Mouse (Mus musculus) embryonic fibroblast, embryonic 13.5 days (primary cell): ENCODE data around the gene Myo1b. TPM values are rescaled to one million over a fixed set of nuclear protein-coding genes. Genes with fewer than 3 reads are reported as not detected.

Experiments
- H3K27ac ChIP-seq: 2 replicates; pipeline ENCODE4 v1.5.1; 2012; ENCODE audit warnings: low read length, control low read depth, inconsistent platforms; ENCODE audit not compliant: insufficient read depth
- H3K4me1 ChIP-seq: 2 replicates; pipeline ENCODE4 v1.6.1; 2011; ENCODE audit warnings: low read length; ENCODE audit not compliant: control insufficient read depth, insufficient read depth
- H3K4me3 ChIP-seq: 2 replicates; pipeline ENCODE4 v1.5.1; 2011; ENCODE audit warnings: mild to moderate bottlenecking, control low read depth, low read length; ENCODE audit not compliant: insufficient read depth
- CTCF ChIP-seq: IDR thresholded peaks from 2 replicates; pipeline ENCODE4 v1.5.1; 2011; ENCODE audit warnings: mild to moderate bottlenecking, control low read depth, low read length, moderate library complexity, borderline replicate concordance; ENCODE audit not compliant: insufficient read depth
- POLR2A ChIP-seq: IDR thresholded peaks from 2 replicates; pipeline ENCODE4 v1.6.1; 2011; ENCODE audit warnings: low read depth, mild to moderate bottlenecking, control low read depth, low read length, moderate library complexity
- polyA plus RNA-seq: library from polyadenylated mRNA; stranded (reverse); fragments of >200 nt; gene quantifications from 2 replicates; pipeline ENCODE4 v1.2.4, GENCODE M21; 2011; ENCODE audit warnings: low read depth; ENCODE audit not compliant: missing spikeins, insufficient read length

Myo1b gene
- polyA plus RNA-seq, 1 experiment = 66.5 TPM

DNA sequence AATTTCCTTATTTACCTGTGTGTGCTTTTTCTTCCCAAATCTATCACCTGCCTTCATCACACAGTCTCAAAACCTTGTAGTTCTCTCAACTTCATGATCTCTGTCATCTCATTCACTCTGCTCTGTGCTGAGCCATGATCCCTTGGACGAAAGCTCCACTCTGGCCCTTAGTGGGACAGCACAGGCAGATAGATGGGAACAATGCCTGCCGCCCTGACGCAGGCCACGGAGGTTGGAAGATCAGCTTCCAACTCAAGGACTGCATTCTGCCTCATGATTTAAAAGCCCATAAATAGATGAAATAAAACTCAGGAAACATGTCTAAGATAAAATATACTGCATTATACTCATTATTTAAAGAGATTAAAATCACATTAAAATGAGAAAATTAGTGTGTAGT lies 149.6 kb downstream of the Myo1b start:
- TF ChIP-seq POLR2A (no peak), CTCF (no peak)
- no peak overlapping the region for H3K4me3 ChIP-seq

DNA sequence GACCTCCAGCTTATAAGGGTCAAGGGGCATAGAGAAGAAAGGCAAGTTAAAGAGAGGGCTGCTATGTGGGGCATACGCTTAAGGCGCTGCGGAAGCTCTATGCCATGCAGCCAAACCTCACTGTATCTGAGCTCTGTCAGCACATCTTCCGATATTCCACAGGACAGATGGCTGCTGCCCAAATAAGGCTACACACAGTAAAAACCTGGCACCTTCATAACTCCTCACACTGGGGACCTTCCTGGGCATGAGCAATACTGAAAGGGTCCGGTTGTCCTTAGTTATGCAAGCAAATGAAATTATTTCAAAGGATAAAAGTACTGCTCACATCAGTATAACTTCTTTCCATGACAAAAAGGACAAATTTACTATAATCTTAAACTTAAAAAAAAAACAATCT lies 150.7 kb downstream of the Myo1b start:
- Histone ChIP-seq H3K4me1 (no peaks in the 10 kb centered on the region), H3K4me3 (no peak overlapping the region), H3K27ac (no peak overlapping the region)
- no peak for TF ChIP-seq CTCF
- no peak for TF ChIP-seq POLR2A

More for the DNA sequence above, 149.6 kb downstream of the Myo1b start:
- Histone ChIP-seq H3K27ac (no peak overlapping the region), H3K4me1 (no peaks in the 10 kb centered on the region)

DNA sequence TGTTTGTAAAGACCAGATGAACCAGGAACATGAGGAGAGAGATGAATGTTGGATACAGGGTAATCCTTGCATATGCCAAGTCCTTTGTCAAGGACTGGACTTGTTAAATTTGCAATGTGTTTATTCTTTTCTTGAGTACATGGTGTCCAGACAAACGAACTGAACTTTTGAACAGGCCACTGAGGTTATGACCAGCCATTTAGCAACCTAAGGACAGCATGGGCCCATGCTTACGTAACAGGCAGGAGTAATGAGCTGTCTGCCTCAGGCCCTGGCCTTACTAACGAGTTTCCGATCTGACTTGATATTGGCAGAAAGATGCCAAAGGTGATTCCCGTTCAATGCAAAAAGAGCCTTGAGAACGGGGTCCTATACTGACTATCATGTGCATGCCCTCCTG lies 156.2 kb downstream of the Myo1b start:
- H3K4me3 ChIP-seq = no peak overlapping the region
- no peaks in the 10 kb centered on the region for H3K4me1 ChIP-seq
- no peak overlapping the region for H3K27ac ChIP-seq
- TF ChIP-seq POLR2A (no peak), CTCF (no peak)

GRCm38 (mm10) chr1:51758326-51759109 lies 157.4 kb downstream of the Myo1b start:
- no peak overlapping the region for H3K4me3 ChIP-seq
- H3K4me1 ChIP-seq = no peaks in the 10 kb centered on the region
- H3K27ac ChIP-seq = no peak overlapping the region
- no peak for TF ChIP-seq POLR2A
- TF ChIP-seq CTCF = no peak

DNA sequence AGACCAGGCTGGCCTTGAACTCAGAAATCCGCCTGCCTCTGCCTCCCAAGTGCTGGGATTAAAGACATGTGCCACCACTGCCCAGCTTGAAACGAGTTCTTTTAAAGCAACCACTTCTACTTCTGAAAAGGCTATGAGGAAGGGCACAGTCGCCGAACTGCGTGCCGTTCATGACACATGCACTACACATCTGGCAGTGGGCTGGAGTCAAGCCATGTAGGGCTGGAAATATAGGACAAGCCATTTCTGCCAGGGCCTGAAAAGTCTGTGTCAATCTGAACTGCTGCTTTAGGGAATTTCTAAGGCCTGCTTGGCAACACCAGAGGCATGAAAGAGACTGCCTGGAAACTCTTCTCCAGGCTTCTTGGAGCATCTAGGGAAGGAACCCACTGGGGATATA lies 162.2 kb downstream of the Myo1b start:
- H3K4me1 ChIP-seq = no peaks in the 10 kb centered on the region
- no peak for TF ChIP-seq POLR2A
- no peak for TF ChIP-seq CTCF
- no peak overlapping the region for H3K27ac ChIP-seq
- no peak overlapping the region for H3K4me3 ChIP-seq

GRCm38 (mm10) chr1:51751006-51751405 lies 164.9 kb downstream of the Myo1b start:
- TF ChIP-seq POLR2A (no peak), CTCF (no peak)
- Histone ChIP-seq H3K4me1 (peaks cover 12% of the 10 kb centered on the region; the same call in 1 of the 2 replicates), H3K4me3 (no peak overlapping the region), H3K27ac (no peak overlapping the region)

DNA sequence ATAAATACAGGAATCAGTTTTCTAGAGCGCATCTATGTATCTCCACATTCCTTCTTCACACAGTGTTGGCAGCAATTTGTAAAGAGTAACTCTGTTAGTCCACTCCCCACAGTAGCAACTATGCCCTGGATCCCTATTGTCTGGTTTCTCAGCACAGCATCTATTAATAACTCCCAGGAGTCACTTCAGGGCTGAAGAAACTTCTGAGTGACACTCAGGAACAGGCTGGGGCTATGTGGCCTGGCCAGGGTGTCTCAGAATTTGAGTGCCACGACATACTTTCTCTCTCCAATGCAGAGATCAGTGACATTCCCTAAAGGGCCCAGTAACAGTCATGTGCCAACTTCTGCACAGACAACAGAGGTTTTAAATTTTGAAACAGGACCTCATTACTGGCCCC lies 167.6 kb downstream of the Myo1b start:
- no peak for TF ChIP-seq POLR2A
- TF ChIP-seq CTCF = no peak
- Histone ChIP-seq H3K4me1 (peaks cover 12% of the 10 kb centered on the region; the same call in 1 of the 2 replicates), H3K4me3 (no peak overlapping the region), H3K27ac (peak overlapping the region; percentile 94)

DNA sequence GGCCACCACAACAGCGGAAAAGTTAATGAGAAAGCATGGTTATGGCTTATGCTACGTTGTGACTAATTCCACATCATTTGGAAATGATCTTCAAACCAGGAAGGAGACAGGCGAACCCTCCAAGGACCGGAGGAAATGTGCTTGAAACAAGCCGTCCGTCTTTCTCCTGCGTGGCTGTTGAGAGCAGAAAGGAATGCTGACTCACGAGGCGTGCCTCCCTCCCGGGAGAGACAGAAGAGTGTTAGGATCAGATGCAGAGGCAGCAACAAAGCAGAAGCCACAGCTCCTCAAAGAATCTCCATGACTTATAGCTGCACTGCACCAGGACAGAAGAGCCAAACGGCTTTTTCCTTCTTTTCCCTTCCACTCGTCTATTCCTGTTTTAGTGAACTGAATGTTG lies 168.4 kb downstream of the Myo1b start:
- Histone ChIP-seq H3K4me3 (no peak overlapping the region), H3K27ac (peak overlapping the region; percentile 94), H3K4me1 (peaks cover 12% of the 10 kb centered on the region; the same call in 1 of the 2 replicates)
- TF ChIP-seq CTCF = no peak
- TF ChIP-seq POLR2A = peak; percentile 52

- no peak overlapping the region for H3K4me3 ChIP-seq
- TF ChIP-seq CTCF (no peak), POLR2A (no peak)
- H3K27ac ChIP-seq = peak overlapping the region; percentile 94
- peaks cover 12% of the 10 kb centered on the region; the same call in 1 of the 2 replicates for H3K4me1 ChIP-seq
Measured at GRCm38 (mm10) chr1:51746711-51747240, 169.1 kb downstream of the Myo1b start.

DNA sequence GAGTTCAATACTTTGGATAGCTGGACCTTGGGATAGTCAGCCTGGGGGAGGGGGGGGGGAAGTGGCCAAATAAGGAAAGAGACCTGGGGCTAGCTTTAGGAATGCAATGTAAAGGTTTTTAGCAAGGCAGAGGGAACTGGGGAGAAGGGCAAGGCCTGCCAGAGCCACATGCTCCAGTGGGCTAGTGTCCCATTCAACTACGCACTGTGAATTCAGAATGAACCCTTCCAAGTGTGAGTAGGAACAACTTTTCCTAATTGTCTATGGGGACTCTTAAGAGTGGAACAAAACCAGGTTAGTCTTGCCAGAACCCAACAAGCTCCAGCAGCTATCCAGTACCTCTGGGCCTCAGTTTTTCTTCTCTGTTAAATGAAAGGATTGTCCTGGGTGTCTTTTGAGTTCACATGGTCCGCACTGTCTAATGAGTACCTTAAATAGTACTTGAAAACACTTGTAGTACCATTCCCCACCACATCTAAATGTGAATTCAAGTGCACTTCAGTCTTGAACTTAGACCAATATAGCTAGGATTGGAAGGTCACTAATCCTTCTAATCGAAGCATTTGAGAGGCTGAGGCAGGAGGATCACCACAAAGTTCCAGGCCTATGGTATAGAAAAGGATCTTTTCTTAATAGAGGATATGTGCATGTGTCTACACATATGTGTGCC lies 172.0 kb downstream of the Myo1b start:
- H3K4me1 ChIP-seq = peaks cover 12% of the 10 kb centered on the region; the same call in 1 of the 2 replicates
- no peak for TF ChIP-seq POLR2A
- H3K27ac ChIP-seq = no peak overlapping the region
- no peak overlapping the region for H3K4me3 ChIP-seq
